Mouse (Mus musculus) small intestine, adult 2 months (tissue): ENCODE results near the gene Hoxb8.

Source experiments
- CTCF ChIP-seq: fragments of 200-500 bp; IDR thresholded peaks from 2 replicates; pipeline ENCODE4 v1.5.1; 2012; ENCODE audit warnings: low read depth, mild to moderate bottlenecking, control low read depth, inconsistent platforms, low read length, moderate library complexity, mixed read lengths; ENCODE audit not compliant: insufficient replicate concordance, insufficient read length; ENCODE audit errors: extremely low read depth
- POLR2A ChIP-seq: fragments of 200-500 bp; IDR thresholded peaks from 2 replicates; pipeline ENCODE4 v1.6.1; 2012; ENCODE audit warnings: low read depth, mild to moderate bottlenecking, control low read depth, inconsistent platforms, low read length, moderate library complexity

GRCm38 (mm10) chr11:96277151-96278044 lies 4.3 kb upstream of the Hoxb8 start:
- TF ChIP-seq POLR2A (no peak), CTCF (no peak)
